Mouse (Mus musculus) embryonic facial prominence, embryonic 11.5 days (tissue): Measurements from ENCODE around the gene Mrpl51. TPM values are rescaled to one million over a fixed set of nuclear protein-coding genes. Genes with fewer than 3 reads are reported as not detected.

Experiments used
- ATAC-seq: fragments of 200-750 bp; cut with Nextera tagmentation; replicated peaks from 2 replicates; pipeline ENCODE4 v1.8.0; 2017; ENCODE audit warnings: low read depth; ENCODE audit not compliant: insufficient number of reproducible peaks, low FRiP score, low TSS enrichment
- DNase-seq: peaks from one replicate; pipeline ENCODE4 v3.0.0-alpha.2; 2015; ENCODE audit warnings: low spot score
- H3K27ac ChIP-seq: fragments of 300-500 bp; sonication (generic); replicated peaks from 2 replicates; pipeline ENCODE4 v1.5.1; 2014; ENCODE audit warnings: mild to moderate bottlenecking, low read depth, low read length, control low read depth
- H3K27me3 ChIP-seq: fragments of 300-500 bp; sonication (generic); 2 replicates; pipeline ENCODE4 v1.6.1; 2014; ENCODE audit warnings: mild to moderate bottlenecking, low read length, moderate library complexity, mixed read lengths; ENCODE audit not compliant: control insufficient read depth, insufficient read depth
- H3K36me3 ChIP-seq: fragments of 300-500 bp; sonication (generic); replicated peaks from 2 replicates; pipeline ENCODE4 v1.6.1; 2014; ENCODE audit warnings: low read depth, mild to moderate bottlenecking, low read length, moderate library complexity, mixed read lengths; ENCODE audit not compliant: control insufficient read depth, insufficient read depth
- H3K4me1 ChIP-seq: fragments of 300-500 bp; sonication (generic); 2 replicates; pipeline ENCODE4 v1.6.1; 2014; ENCODE audit warnings: low read length, mixed read lengths; ENCODE audit not compliant: control insufficient read depth, insufficient read depth
- H3K4me2 ChIP-seq: fragments of 300-500 bp; sonication (generic); 2 replicates; pipeline ENCODE4 v1.6.1; 2014; ENCODE audit warnings: low read depth, mild to moderate bottlenecking, control low read depth, low read length, moderate library complexity
- H3K4me3 ChIP-seq: fragments of 300-500 bp; sonication (generic); 2 replicates; pipeline ENCODE4 v1.5.1; 2014; ENCODE audit warnings: low read depth, low read length, control low read depth
- H3K9ac ChIP-seq: fragments of 300-500 bp; sonication (generic); replicated peaks from 2 replicates; pipeline ENCODE4 v1.6.1; 2014; ENCODE audit warnings: mild to moderate bottlenecking, control low read depth, low read length
- H3K9me3 ChIP-seq: fragments of 300-500 bp; sonication (generic); replicated peaks from 2 replicates; pipeline ENCODE4 v1.6.1; 2016; ENCODE audit warnings: mild to moderate bottlenecking, low read length, inconsistent platforms, mixed read lengths; ENCODE audit not compliant: control insufficient read depth
- WGBS: fragments of 180-500 bp; shearing (Covaris S2); extraction: QIAGEN DNeasy Blood & Tissue Kit; methylation state at CpG from one replicate; pipeline ENCODE4 v1.1.7; 2014; 5-methylcytosine and 5-hydroxymethylcytosine counted together
- polyA plus RNA-seq: library from polyadenylated mRNA; unstranded; fragments of >200 nt; fragmentation: Nextera tagmentation; extraction: Ambion mirVana; gene quantifications from 2 replicates; pipeline ENCODE4 v1.2.1, GENCODE M21; 2014

Gene Mrpl51
- 205 and 217 TPM in 2 replicates for polyA plus RNA-seq

DNA sequence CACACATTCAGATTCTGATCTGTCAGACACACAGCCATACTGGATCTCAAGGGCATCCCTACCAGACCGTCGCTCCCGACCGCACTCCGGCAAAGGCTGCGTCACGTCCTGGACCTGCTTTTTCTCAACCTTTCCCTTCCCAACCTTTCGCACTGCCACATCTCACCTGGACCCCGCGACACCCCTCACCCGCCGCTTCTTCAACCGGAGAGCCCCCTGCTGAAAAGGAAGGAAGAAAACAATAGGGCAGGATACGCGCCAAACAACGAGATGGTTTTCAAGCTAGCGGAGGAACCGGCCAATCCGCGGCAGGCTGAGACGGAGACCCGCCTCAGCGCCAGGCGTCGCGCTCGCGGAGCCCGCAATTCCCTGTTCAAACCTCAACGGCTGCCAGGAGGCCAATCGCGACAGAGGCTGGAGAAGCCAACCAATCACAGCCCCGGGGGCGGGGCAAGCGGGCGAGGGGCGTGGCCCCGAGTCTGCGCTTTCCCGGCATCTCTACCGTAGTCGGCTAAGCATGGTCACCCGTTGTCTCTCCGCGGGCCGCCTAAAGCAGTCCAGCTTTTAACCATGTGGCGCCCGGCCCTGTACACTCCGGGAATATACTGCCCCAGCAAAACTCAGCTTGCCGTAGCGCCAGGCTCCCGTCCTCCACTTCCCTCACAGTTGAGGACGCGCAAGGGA is at the start of gene Mrpl51, which contains the start of gene Ncapd2:
Gene Mrpl51, plus strand, starts transcription at position 470 of the 684 bp plus-strand sequence.
Gene Ncapd2, minus strand, starts transcription at position 370 of the 684 bp plus-strand sequence.
- H3K27me3 ChIP-seq: no peaks in the 10 kb centered on the region
- H3K27ac ChIP-seq: peak within 1 kb of the TSS; percentile 99
- peak within 1 kb of the TSS; percentile 72 for H3K4me3 ChIP-seq
- H3K9ac ChIP-seq: peak within 1 kb of the TSS; percentile 80
- H3K4me2 ChIP-seq: peak within 1 kb of the TSS; percentile 79
- H3K36me3 ChIP-seq: peaks cover 10% of the 10 kb centered on the region
- ATAC-seq (peak; percentile 90), DNase-seq (peak; percentile 99)
- under 1% methylated on average over 54 of the region's 54 CpGs for WGBS
- H3K9me3 ChIP-seq: no peaks in the 10 kb centered on the region
- peaks cover 3% of the 10 kb centered on the region; the same call in 1 of the 2 replicates for H3K4me1 ChIP-seq

DNA sequence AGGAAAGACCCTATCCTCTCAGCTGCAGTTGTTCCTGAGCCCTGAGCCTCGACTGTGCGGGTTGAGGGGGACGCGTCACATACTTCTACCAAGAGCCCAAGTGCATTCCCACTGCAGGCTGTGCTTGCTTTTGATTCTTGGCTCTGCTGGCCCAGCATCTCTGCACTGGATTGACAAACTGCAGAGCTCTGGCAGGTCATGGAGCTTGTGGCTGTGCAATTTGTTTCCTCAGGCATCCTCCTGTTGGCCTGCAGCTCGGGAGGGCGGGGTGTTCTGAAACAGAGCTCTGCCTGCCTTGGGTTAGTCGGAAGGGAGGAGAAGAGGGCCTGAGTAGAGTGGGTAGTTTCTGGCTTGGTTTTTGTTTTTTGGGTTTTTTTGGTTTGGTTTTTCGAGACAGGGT is 49.2 kb upstream of the Mrpl51 start:
- no peak for ATAC-seq
- Histone ChIP-seq H3K4me2 (no peak overlapping the region), H3K36me3 (peaks cover 8% of the 10 kb centered on the region; the same call in 1 of the 2 replicates), H3K27me3 (no peaks in the 10 kb centered on the region), H3K4me1 (no peaks in the 10 kb centered on the region), H3K4me3 (no peak overlapping the region), H3K9ac (no peak overlapping the region), H3K27ac (no peak overlapping the region), H3K9me3 (no peaks in the 10 kb centered on the region)
- WGBS: 95% methylated on average over 8 of the region's 8 CpGs
- no peak for DNase-seq

DNA sequence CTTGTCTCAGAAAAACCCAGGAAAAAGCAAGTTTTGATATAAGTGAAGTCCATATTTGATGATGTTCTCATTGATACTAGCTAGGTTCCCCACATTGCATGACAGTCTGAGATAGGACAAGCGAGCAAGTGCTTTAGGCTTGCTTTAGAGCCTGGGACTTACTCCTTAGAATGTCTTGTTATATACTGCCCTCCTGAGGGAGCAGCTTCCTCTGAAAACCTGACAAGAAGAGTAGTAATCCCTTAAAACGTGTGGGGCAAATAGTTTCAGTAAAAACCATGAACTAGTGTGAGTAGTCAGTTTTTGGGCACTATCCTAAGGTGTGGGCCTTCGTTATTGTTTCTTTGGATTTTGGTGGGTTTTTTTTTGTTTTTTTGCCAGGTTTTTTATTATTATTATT is 48.5 kb upstream of the Mrpl51 start:
- WGBS: 81% methylated on average over 3 of the region's 3 CpGs

DNA sequence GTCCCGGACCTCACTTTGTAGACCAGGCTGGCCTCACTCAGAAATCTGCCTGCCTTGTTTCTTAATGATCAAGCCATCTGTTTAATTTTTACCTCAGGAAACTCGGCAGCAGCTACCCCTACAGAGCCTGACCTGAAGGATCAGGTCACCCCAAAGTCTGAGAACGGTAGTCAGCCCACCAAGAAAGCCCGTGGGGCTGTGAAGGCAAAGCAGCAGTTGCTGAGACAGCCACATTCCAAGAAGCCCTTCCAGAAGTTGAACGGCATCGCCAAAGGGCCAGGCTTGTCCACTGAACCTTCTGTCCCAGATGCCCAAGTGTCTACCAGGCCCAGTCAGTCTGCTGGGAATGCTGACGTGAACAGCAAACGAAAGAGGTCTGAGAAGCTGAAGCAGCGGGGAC is 47.7 kb upstream of the Mrpl51 start:
- H3K36me3 ChIP-seq: peaks cover 6% of the 10 kb centered on the region; the same call in 1 of the 2 replicates
- H3K4me1 ChIP-seq: no peaks in the 10 kb centered on the region; the same call in 1 of the 2 replicates
- H3K27me3 ChIP-seq: no peaks in the 10 kb centered on the region
- H3K4me3 ChIP-seq: no peak overlapping the region
- H3K9ac ChIP-seq: no peak overlapping the region
- DNase-seq (no peak), ATAC-seq (no peak)
- no peaks in the 10 kb centered on the region for H3K9me3 ChIP-seq
- H3K27ac ChIP-seq: no peak overlapping the region
- 84% methylated on average over 9 of the region's 9 CpGs for WGBS
- H3K4me2 ChIP-seq: no peak overlapping the region

More for the DNA sequence above, 48.5 kb upstream of the Mrpl51 start:
- H3K27me3 ChIP-seq: no peaks in the 10 kb centered on the region
- DNase-seq (no peak), ATAC-seq (no peak)
- no peak overlapping the region for H3K4me3 ChIP-seq
- no peaks in the 10 kb centered on the region for H3K9me3 ChIP-seq
- H3K9ac ChIP-seq: no peak overlapping the region
- no peaks in the 10 kb centered on the region for H3K4me1 ChIP-seq
- no peak overlapping the region for H3K27ac ChIP-seq
- H3K4me2 ChIP-seq: no peak overlapping the region
- H3K36me3 ChIP-seq: peaks cover 6% of the 10 kb centered on the region; the same call in 1 of the 2 replicates

DNA sequence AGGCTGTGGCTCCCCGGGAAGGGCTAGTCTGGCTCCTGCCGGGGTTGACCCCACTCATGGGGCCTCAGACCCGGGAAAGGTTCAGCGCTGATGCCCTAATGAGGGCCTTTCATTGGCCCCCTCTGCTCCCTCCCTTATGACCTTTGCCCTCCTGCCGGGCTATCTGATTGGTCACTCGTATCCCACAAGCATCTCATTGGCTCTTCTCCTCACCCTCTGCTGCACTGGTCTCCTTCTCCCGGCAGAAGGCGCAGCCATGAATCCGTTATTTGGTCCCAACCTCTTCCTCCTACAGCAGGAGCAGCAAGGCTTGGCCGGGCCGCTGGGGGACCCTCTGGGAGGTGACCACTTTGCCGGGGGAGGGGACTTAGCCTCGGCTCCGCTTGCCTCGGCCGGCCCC is 46.6 kb upstream of the Mrpl51 start, which contains the start of gene Iffo1:
Gene Iffo1, plus strand, starts transcription at position 241 of the 400 bp plus-strand sequence.
- H3K27ac ChIP-seq: peak within 1 kb of the TSS; percentile 82
- H3K4me1 ChIP-seq: no peaks in the 10 kb centered on the region; the same call in 1 of the 2 replicates
- H3K36me3 ChIP-seq: peaks cover 6% of the 10 kb centered on the region; the same call in 1 of the 2 replicates
- H3K4me2 ChIP-seq: peak within 1 kb of the TSS; percentile 86
- H3K27me3 ChIP-seq: no peaks in the 10 kb centered on the region
- DNase-seq (peak; percentile 93), ATAC-seq (peak; percentile 93)
- H3K4me3 ChIP-seq: peak within 1 kb of the TSS; percentile 76
- peak within 1 kb of the TSS; percentile 79 for H3K9ac ChIP-seq
- WGBS: under 1% methylated on average over 16 of the region's 16 CpGs
- H3K9me3 ChIP-seq: no peaks in the 10 kb centered on the region

DNA sequence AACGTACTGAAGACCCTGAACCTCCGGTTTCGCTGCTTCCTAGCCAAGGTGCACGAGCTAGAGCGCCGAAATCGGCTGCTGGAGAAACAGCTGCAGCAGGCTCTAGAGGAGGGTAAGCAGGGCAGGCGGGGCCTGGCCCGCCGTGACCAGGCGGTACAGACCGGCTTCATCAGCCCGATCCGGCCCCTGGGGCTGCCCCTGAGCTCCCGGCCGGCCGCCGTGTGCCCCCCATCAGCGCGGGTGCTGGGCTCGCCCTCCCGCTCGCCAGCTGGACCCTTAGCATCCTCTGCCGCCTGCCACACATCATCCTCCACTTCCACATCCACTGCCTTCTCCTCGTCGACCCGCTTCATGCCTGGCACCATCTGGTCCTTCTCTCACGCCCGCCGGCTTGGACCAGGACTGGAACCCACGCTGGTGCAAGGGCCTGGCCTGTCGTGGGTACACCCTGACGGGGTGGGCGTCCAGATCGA is 46.1 kb upstream of the Mrpl51 start:
- H3K4me1 ChIP-seq: no peaks in the 10 kb centered on the region; the same call in 1 of the 2 replicates

DNA sequence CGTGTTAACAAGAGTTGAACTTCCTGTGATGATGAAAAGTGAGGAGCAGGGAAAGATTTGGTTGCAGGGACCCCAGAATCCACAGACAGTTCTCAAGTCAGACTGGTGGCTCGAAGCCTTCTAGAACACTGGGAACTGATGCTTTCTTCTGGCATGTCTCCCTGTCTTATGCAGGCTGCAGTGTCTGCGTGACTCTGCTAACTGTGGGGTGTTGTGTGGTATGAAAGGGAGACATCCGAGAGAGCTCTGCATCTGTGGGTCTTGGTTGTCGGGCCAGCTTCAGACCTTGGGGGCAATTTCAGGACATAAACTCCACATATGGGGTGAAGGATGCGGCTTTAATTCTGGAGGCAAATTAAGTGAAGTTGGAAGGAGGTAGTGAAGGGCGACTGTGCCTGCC is 45.5 kb upstream of the Mrpl51 start:
- no peaks in the 10 kb centered on the region for H3K9me3 ChIP-seq
- H3K9ac ChIP-seq: peak overlapping the region; percentile 79
- no peaks in the 10 kb centered on the region for H3K27me3 ChIP-seq
- no peak overlapping the region for H3K27ac ChIP-seq
- DNase-seq (no peak), ATAC-seq (no peak)
- peak overlapping the region; percentile 86 for H3K4me2 ChIP-seq
- 50% methylated on average over 7 of the region's 7 CpGs for WGBS
- peaks cover 2% of the 10 kb centered on the region; the same call in 1 of the 2 replicates for H3K36me3 ChIP-seq
- peak overlapping the region; percentile 76 for H3K4me3 ChIP-seq
- H3K4me1 ChIP-seq: no peaks in the 10 kb centered on the region; the same call in 1 of the 2 replicates

More for the DNA sequence above, 46.1 kb upstream of the Mrpl51 start:
- Histone ChIP-seq H3K27me3 (no peaks in the 10 kb centered on the region), H3K4me3 (peak overlapping the region; percentile 76), H3K27ac (peak overlapping the region; percentile 82), H3K4me2 (peak overlapping the region; percentile 86), H3K36me3 (peaks cover 6% of the 10 kb centered on the region; the same call in 1 of the 2 replicates), H3K9me3 (no peaks in the 10 kb centered on the region), H3K9ac (peak overlapping the region; percentile 79)
- 1% methylated on average over 34 of the region's 35 CpGs for WGBS
- peak; percentile 58 for ATAC-seq
- no peak for DNase-seq

DNA sequence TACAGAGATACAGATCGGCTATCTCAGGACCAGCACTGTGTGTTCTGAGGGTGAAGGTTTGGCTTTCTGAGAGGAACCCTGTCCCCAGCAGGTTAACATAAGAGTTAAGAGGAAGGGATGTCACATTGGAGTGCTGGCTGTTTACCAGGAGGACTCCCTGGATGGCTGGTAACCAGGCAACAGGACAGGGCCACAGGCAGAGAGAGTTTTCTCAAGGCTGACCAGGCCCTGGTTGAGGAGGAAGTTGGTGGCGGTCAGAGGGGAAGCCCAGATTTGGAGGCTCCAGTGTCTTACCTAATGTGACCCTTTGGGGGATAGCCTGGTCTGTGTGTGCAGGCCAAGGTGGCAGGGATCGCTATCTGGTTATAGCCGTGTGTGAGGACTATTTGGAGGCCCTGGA is 44.8 kb upstream of the Mrpl51 start:
- Histone ChIP-seq H3K36me3 (peaks cover 2% of the 10 kb centered on the region; the same call in 1 of the 2 replicates), H3K9me3 (no peaks in the 10 kb centered on the region), H3K4me1 (no peaks in the 10 kb centered on the region; the same call in 1 of the 2 replicates), H3K4me3 (no peak overlapping the region), H3K27me3 (no peaks in the 10 kb centered on the region), H3K27ac (no peak overlapping the region), H3K9ac (no peak overlapping the region), H3K4me2 (no peak overlapping the region)
- ATAC-seq (no peak), DNase-seq (no peak)
- WGBS: 86% methylated on average over 4 of the region's 4 CpGs
